Mouse (Mus musculus): ENCODE data around the gene Gemin7. TPM values are rescaled to one million over a fixed set of nuclear protein-coding genes. Genes with fewer than 3 reads are reported as not detected.
A peak's percentile ranks its signal among the peaks of the same experiment; 100 is the strongest.

Gene Gemin7
- polyA plus RNA-seq, 1 experiment = 89.8 TPM

DNA sequence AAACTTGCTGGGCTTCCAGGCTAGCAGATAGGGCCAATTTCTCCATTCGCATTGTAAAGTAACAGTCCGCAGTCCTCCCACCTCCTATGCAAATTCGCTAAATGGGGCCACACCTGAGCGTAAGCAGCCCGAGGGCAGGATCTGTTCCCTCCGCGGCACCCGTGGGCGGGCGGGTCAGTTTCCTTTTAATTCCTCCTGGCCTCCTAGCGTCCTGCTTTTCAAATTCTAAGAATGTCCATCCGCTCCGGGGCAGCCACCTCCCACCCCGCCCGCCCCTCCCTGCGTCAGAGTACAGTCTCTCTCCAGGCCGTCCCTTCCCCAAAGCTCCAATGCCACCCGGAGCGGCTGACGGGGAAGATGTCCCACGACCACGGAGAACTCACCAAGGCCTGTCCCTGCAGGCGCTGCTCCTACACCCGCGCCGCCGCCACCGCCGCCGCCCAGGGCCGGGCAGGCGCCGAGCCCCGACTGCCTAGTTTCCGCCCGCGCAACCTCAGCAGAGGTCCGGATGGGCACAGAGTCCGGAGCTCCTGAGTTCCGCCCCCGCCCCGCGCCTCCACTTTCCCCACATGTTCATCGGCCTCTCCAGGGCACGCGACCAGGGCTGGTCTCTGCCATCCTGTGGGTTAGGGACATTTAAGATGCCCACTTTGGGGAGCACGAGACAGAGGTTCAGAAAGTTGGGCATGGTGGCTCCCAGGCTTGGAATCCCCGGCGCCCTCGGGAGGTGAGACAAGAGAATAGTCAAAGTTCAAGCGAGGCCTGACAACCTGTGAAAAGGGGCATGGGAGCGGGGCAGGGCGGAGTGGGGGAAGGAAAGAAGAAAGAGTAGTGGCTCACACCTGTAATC lies 4.2 kb downstream of the Gemin7 start:
- Histone ChIP-seq H3ac (ENCODE audit: control insufficient read depth, insufficient read length) (peak overlapping the region; percentile 91), H3K27me3 (ENCODE audit: control insufficient read depth, insufficient read depth, insufficient read length) (no peaks in the 10 kb centered on the region), H3K36me3 (ENCODE audit: control insufficient read depth, insufficient read depth) (peaks cover 8% of the 10 kb centered on the region), H3K79me2 (ENCODE audit: control insufficient read depth, insufficient read depth) (peaks cover 43% of the 10 kb centered on the region), H3K4me3 (peak overlapping the region; percentile 82), H3K4me2 (ENCODE audit: low read depth) (peak overlapping the region; percentile 95)
- TF ChIP-seq POLR2AphosphoS2 (IDR thresholded peaks at IDR 0.05; ENCODE audit: insufficient read length, low read depth) (peak; percentile 87), MYOD1 (IDR thresholded peaks at IDR 0.05; ENCODE audit: control insufficient read depth in 1 of 3, insufficient read length in 2 of 3, low read depth in 2 of 3) (no peak), SRF (IDR thresholded peaks at IDR 0.05; ENCODE audit: control insufficient read depth, insufficient read length, low read depth) (no peak), MYOG (IDR thresholded peaks at IDR 0.05; ENCODE audit: control insufficient read depth in 1 of 3, insufficient read depth in 1 of 3, insufficient read length in 2 of 3, low read depth in 2 of 3) (no peak), POLR2A (IDR thresholded peaks at IDR 0.05; ENCODE audit: insufficient read length, low read depth) (peak; percentile 87)

DNA sequence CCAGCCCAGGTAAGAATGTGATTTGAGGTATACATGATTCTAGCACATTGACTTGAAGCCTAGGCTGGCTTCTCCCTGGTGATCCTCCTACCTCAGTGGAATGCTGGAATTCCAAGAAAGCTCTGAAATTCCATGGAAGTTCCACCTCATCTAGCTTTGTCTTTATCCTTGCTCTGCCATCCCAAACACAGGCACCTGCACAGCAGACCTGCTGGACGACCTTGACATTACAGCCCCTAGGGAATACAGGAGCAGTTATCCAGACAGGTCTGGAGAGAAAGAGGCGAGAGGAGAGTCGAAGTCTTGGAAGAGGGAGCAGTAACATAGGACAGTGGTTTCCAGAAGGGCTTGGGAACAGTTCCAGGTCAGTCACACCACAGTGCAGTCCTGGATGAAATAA lies 7.7 kb downstream of the Gemin7 start:
- no peak overlapping the region for H3K4me3 ChIP-seq
- no peak for TF ChIP-seq POLR2AphosphoS2 (IDR thresholded peaks at IDR 0.05; ENCODE audit: insufficient read length, low read depth)
- TF ChIP-seq CEBPB (IDR thresholded peaks at IDR 0.05; ENCODE audit: insufficient read depth, poor library complexity, severe bottlenecking) = no peak
- H3ac ChIP-seq (ENCODE audit: control insufficient read depth, insufficient read length) = no peak overlapping the region
- H3K36me3 ChIP-seq (ENCODE audit: control insufficient read depth, insufficient read depth) = peaks cover 12% of the 10 kb centered on the region
- H3K27me3 ChIP-seq (ENCODE audit: control insufficient read depth, insufficient read depth, insufficient read length) = no peaks in the 10 kb centered on the region
- H3K79me2 ChIP-seq (ENCODE audit: control insufficient read depth, insufficient read depth) = peaks cover 43% of the 10 kb centered on the region
- no peak overlapping the region for H3K4me2 ChIP-seq (ENCODE audit: low read depth)

DNA sequence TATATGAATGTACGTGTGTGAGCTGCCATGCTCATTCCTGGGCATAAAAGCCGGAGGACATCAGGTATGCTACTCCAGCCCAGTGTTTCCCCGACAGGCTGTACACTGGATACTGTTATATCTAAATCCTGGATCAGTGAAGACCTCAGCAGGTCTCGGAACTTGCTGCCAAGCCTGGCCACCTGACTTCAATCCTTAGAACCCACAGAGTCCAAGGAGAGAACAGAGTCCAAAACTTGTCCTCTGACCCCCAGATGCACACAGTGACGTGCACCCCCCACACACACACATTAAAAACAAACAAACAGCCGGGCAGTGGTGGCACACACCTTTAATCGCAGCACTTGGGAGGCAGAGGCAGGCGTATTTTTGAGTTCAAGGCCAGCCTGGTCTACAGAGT lies 10.0 kb downstream of the Gemin7 start:
- H3K36me3 ChIP-seq (ENCODE audit: control insufficient read depth, insufficient read depth) = peaks cover 12% of the 10 kb centered on the region
- TF ChIP-seq TCF3 (IDR thresholded peaks at IDR 0.05; ENCODE audit: insufficient read length, low read depth) = no peak
- no peak for TF ChIP-seq POLR2A (IDR thresholded peaks at IDR 0.05; ENCODE audit: insufficient read length, low read depth)
- TF ChIP-seq TCF12 (IDR thresholded peaks at IDR 0.05; ENCODE audit: insufficient read depth, poor library complexity, severe bottlenecking) = no peak
- TF ChIP-seq MAX (IDR thresholded peaks at IDR 0.05; ENCODE audit: low read depth) = no peak
- TF ChIP-seq E2F4 (IDR thresholded peaks at IDR 0.05; ENCODE audit: insufficient read depth) = no peak
- TF ChIP-seq REST (IDR thresholded peaks at IDR 0.05; ENCODE audit: insufficient read depth, insufficient read length) = no peak

DNA sequence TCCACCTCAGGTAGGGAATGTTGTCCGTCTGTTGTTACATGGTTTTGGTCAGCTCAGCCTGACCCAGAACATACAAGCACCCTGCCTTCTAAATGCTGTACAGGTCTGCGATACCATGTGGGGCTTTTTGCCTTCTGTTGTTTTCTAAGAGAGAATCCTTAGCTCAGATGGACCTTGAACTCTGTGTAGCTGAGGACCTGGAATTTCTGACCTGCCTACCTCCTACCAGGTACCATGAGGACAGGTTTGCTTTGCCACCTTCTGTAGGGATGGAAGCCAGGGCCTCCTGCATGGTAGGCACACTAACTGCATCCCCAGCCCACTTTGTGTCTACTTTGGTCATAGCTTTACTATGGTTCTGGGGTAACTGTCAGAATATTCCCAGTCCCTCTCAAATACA lies 11.6 kb downstream of the Gemin7 start:
- no peak for TF ChIP-seq REST (IDR thresholded peaks at IDR 0.05; ENCODE audit: insufficient read depth, insufficient read length)
- TF ChIP-seq TCF3 (IDR thresholded peaks at IDR 0.05; ENCODE audit: insufficient read length, low read depth) = no peak
- no peak for TF ChIP-seq POLR2AphosphoS2 (IDR thresholded peaks at IDR 0.05; ENCODE audit: insufficient read length, low read depth)
- no peak for TF ChIP-seq SRF (IDR thresholded peaks at IDR 0.05; ENCODE audit: control insufficient read depth, insufficient read length, low read depth)
- no peak for TF ChIP-seq MYOG (IDR thresholded peaks at IDR 0.05; ENCODE audit: control insufficient read depth in 1 of 3, insufficient read depth in 1 of 3, insufficient read length in 2 of 3, low read depth in 2 of 3)
- Histone ChIP-seq H3K36me3 (ENCODE audit: control insufficient read depth, insufficient read depth) (peaks cover 12% of the 10 kb centered on the region), H3K79me2 (ENCODE audit: control insufficient read depth, insufficient read depth) (peaks cover 30% of the 10 kb centered on the region), H3K4me3 (no peak overlapping the region), H3K4me2 (ENCODE audit: low read depth) (no peak overlapping the region), H3K27me3 (ENCODE audit: control insufficient read depth, insufficient read depth, insufficient read length) (no peaks in the 10 kb centered on the region), H3ac (ENCODE audit: control insufficient read depth, insufficient read length) (no peak overlapping the region)

More for the DNA sequence above, 10.0 kb downstream of the Gemin7 start:
- Histone ChIP-seq H3K4me3 (no peak overlapping the region), H3K27me3 (ENCODE audit: control insufficient read depth, insufficient read depth, insufficient read length) (no peaks in the 10 kb centered on the region), H3ac (ENCODE audit: control insufficient read depth, insufficient read length) (no peak overlapping the region), H3K4me2 (ENCODE audit: low read depth) (no peak overlapping the region), H3K79me2 (ENCODE audit: control insufficient read depth, insufficient read depth) (peaks cover 37% of the 10 kb centered on the region)

DNA sequence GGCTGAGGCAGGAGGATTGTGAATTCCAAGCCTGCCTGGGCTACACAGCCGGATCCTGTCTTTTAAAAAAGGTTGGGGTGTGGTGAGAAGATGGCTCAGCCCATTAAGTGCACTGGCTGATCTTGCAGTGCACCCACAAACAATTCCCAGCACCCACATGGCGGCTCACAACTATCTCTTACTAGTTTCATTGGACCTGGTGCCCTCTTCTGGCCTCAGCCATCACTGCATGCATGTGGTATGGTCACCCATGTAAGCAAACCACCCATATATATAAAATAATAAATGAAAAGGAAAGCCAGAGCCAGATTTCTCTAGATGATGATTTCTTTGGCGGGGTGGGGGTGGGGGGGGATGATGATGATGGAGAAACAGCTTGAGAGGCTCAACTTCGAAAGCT lies 12.9 kb downstream of the Gemin7 start:
- no peak for TF ChIP-seq SRF (IDR thresholded peaks at IDR 0.05; ENCODE audit: control insufficient read depth, insufficient read length, low read depth)
- no peak for TF ChIP-seq MAX (IDR thresholded peaks at IDR 0.05; ENCODE audit: low read depth)
- TF ChIP-seq MYOG (IDR thresholded peaks at IDR 0.05; ENCODE audit: control insufficient read depth in 1 of 3, insufficient read depth in 1 of 3, insufficient read length in 2 of 3, low read depth in 2 of 3) = no peak
- no peak for TF ChIP-seq TCF3 (IDR thresholded peaks at IDR 0.05; ENCODE audit: insufficient read length, low read depth)
- no peak for TF ChIP-seq POLR2A (IDR thresholded peaks at IDR 0.05; ENCODE audit: insufficient read length, low read depth)
- TF ChIP-seq POLR2AphosphoS2 (IDR thresholded peaks at IDR 0.05; ENCODE audit: insufficient read length, low read depth) = no peak
- Histone ChIP-seq H3K79me2 (ENCODE audit: control insufficient read depth, insufficient read depth) (peaks cover 32% of the 10 kb centered on the region), H3K4me3 (no peak overlapping the region), H3K36me3 (ENCODE audit: control insufficient read depth, insufficient read depth) (peaks cover 11% of the 10 kb centered on the region), H3K4me2 (ENCODE audit: low read depth) (no peak overlapping the region), H3K27me3 (ENCODE audit: control insufficient read depth, insufficient read depth, insufficient read length) (no peaks in the 10 kb centered on the region), H3ac (ENCODE audit: control insufficient read depth, insufficient read length) (no peak overlapping the region)

DNA sequence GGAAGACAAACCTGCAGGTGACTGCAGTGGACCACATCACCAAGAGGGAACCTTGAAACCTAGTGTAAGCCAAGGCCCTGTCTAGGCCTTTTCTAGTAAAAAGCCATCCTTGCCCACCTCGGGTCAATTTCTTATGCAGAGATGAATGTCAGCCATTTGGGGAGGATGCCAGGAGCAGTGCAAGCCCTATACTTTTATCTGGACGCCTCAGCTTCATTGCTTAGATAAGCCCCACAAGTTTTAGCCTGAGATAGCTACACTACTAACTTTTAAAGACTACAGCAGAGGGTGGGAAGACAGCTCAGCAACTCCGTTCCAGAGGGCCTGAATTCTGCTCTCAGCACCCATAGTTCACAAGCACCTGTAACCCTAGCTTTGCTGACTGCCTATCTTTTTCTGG lies 13.5 kb downstream of the Gemin7 start:
- Histone ChIP-seq H3K79me2 (ENCODE audit: control insufficient read depth, insufficient read depth) (peaks cover 32% of the 10 kb centered on the region), H3K36me3 (ENCODE audit: control insufficient read depth, insufficient read depth) (peaks cover 5% of the 10 kb centered on the region), H3K27me3 (ENCODE audit: control insufficient read depth, insufficient read depth, insufficient read length) (no peaks in the 10 kb centered on the region), H3K4me3 (no peak overlapping the region), H3ac (ENCODE audit: control insufficient read depth, insufficient read length) (no peak overlapping the region), H3K4me2 (ENCODE audit: low read depth) (no peak overlapping the region)
- TF ChIP-seq MAX (IDR thresholded peaks at IDR 0.05; ENCODE audit: low read depth) = no peak
- no peak for TF ChIP-seq E2F4 (IDR thresholded peaks at IDR 0.05; ENCODE audit: insufficient read depth)
- TF ChIP-seq TCF3 (IDR thresholded peaks at IDR 0.05; ENCODE audit: insufficient read length, low read depth) = no peak
- no peak for TF ChIP-seq TCF12 (IDR thresholded peaks at IDR 0.05; ENCODE audit: insufficient read depth, poor library complexity, severe bottlenecking)
- TF ChIP-seq POLR2A (IDR thresholded peaks at IDR 0.05; ENCODE audit: insufficient read length, low read depth) = no peak
- no peak for TF ChIP-seq USF1 (IDR thresholded peaks at IDR 0.05; ENCODE audit: low read depth)
- no peak for TF ChIP-seq POLR2AphosphoS2 (IDR thresholded peaks at IDR 0.05; ENCODE audit: insufficient read length, low read depth)
- no peak for TF ChIP-seq CEBPB (IDR thresholded peaks at IDR 0.05; ENCODE audit: insufficient read depth, poor library complexity, severe bottlenecking)
- TF ChIP-seq SRF (IDR thresholded peaks at IDR 0.05; ENCODE audit: control insufficient read depth, insufficient read length, low read depth) = no peak
- TF ChIP-seq REST (IDR thresholded peaks at IDR 0.05; ENCODE audit: insufficient read depth, insufficient read length) = no peak
- TF ChIP-seq MYOG (IDR thresholded peaks at IDR 0.05; ENCODE audit: control insufficient read depth in 1 of 3, insufficient read depth in 1 of 3, insufficient read length in 2 of 3, low read depth in 2 of 3) = no peak
- TF ChIP-seq MYOD1 (IDR thresholded peaks at IDR 0.05; ENCODE audit: control insufficient read depth in 1 of 3, insufficient read length in 2 of 3, low read depth in 2 of 3) = no peak
